Mouse (Mus musculus) right cerebral cortex, postnatal 4 days (tissue): ENCODE results near the gene Stac2.
A peak's percentile ranks its signal among the peaks of the same experiment; 100 is the strongest.

Experiments
- DNase-seq: peaks from one replicate; pipeline ENCODE4 v3.0.0-alpha.2; 2022

Stac2 gene

DNA sequence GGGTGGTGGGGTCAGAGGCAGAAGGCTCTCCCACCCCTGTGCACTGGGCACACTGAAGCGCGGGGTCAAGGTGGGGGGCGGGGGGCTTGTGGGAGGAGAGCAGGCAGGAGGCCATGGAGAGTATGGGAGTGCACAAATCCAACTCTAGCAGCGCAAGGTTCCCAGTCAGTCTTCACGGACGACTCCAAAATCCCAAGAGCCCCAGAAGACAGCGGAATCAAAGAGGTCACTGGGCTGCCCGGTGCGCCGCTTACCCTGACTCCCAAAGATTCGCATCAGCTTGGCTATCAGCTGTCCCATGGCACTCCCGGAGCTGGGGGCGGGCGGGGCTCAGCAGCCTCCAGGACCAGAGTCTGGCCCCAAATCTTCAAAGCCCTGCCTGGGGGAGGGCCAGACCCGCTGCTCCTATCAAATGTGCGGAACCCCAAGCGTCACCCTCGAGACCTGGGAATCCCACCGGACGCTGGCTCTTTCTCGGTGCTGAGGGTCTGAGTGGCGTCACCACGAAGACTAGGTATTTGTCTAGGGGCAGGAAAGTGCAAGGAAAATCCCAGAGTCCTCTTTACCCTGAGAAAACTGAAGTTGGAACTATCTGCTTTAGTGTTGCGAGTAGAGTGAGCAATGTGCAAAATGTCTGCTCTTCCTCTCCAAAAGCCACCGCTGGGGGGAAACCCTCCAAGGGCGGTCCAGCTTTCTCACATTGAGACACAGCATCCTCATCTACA lies 57.5 kb downstream of the Stac2 start, which contains the start of gene Arl5c:
Arl5c (minus strand) TSS at position 618 of the 725 bp plus-strand sequence.
- no peak for DNase-seq

GRCm38 (mm10) chr11:97994539-97995100 lies 58.6 kb downstream of the Stac2 start:
- peak; percentile 73 for DNase-seq

DNA sequence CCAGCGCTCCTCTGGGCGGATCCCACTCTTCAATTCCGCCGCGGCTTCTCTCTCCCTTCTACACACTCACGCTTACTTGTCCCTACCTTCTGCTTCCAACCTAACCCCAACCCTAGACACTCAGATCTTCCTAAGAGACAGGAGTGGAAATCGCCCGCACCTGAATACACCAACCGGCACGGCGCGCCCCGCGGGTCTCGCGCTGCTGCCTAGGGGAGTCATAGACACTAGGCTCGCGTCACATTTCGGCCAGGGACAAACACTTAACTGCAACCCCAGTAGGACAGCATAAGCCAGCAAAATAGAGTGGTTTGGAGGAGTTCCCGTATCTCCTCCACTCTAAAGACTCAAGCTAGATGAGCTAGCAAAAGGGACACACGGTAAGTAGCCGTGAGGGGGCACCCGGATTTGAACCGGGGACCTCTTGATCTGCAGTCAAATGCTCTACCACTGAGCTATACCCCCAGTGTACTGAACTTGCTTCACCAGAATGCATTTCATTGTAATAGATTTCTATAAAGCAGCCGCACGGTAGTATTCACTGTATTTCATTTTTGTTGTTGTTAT lies 64.6 kb downstream of the Stac2 start:
- peak; percentile 86 for DNase-seq

GRCm38 (mm10) chr11:97987551-97988526 lies 65.4 kb downstream of the Stac2 start:
- peak; percentile 96 for DNase-seq

DNA sequence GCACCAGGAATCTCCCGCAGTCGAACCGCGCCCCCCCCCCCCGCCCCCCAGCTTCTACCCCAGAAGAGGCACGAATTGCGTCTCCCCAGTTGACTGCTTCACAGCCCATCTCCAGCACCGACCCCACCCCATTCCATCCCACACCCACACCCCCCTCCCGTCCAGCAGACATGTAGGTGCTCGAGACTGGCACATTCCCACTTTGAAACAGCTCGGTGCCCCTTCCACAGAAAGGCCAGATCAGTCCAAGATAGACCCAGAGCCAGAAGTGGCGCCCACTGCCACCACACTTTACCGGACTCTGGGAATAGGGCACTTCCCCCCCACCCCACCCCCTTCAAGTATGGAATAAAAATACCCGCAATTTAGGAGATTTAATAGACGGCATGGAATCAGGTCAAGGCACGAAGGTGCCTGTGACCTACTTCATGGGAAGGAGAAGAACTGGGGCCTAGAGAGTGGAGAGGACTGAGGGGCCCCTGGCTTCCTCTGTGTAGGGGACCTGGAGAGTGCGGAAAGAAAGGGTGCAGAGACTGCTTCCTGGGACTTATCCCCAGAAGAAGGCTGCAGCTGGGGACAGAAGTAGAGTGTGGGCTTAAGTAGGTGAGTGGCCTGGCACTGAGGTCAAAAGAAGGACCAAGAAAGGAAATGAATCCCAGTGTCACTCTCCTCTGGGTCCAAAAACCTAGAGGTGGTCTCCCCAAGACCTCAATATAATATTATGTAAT lies 66.4 kb downstream of the Stac2 start:
- DNase-seq, result no peak
